Mouse (Mus musculus) G1E (cell line): ENCODE measurements around the gene Eva1b. TPM values are rescaled to one million over a fixed set of nuclear protein-coding genes. Genes with fewer than 3 reads are reported as not detected.
A peak's percentile ranks its signal among the peaks of the same experiment; 100 is the strongest.

Source experiments
- ATAC-seq: 2 replicates; pipeline ENCODE4 v1.8.0; 2016; ENCODE audit warnings: mild to moderate bottlenecking; ENCODE audit not compliant: insufficient number of reproducible peaks, poor library complexity, low FRiP score, severe bottlenecking; ENCODE audit errors: extremely low read depth
- DNase-seq: peaks from one replicate; pipeline ENCODE4 v3.0.0; 2012; ENCODE audit warnings: low spot score
- H3K27me3 ChIP-seq: 2 replicates; pipeline ENCODE4 v1.6.1; 2012; ENCODE audit warnings: mild to moderate bottlenecking, low read length, inconsistent platforms; ENCODE audit not compliant: insufficient read depth
- H3K36me3 ChIP-seq: replicated peaks from 2 replicates; pipeline ENCODE3; 2012; ENCODE audit warnings: mild to moderate bottlenecking, inconsistent platforms
- H3K4me1 ChIP-seq: 2 replicates; pipeline ENCODE4 v1.6.1; 2012; ENCODE audit warnings: low read depth, low read length, inconsistent platforms, mixed read lengths; ENCODE audit not compliant: insufficient read depth
- H3K4me3 ChIP-seq: 2 replicates; pipeline ENCODE4 v1.5.1; 2012; ENCODE audit warnings: low read depth, mild to moderate bottlenecking, inconsistent platforms, low read length, moderate library complexity, mixed read lengths
- H3K9me3 ChIP-seq: replicated peaks from 2 replicates; pipeline ENCODE4 v1.6.1; 2012; ENCODE audit warnings: inconsistent platforms
- CTCF ChIP-seq: IDR thresholded peaks from 2 replicates; pipeline ENCODE4 v1.5.1; 2012; ENCODE audit warnings: low read depth, low read length, inconsistent platforms, mixed read lengths
- GATA1 ChIP-seq: IDR thresholded peaks from 2 replicates; pipeline ENCODE4 v1.6.1; 2012; ENCODE audit warnings: borderline replicate concordance, low read length, inconsistent platforms, mixed read lengths
- GATA2 ChIP-seq: IDR thresholded peaks from 2 replicates; pipeline ENCODE4 v1.6.1; 2012; ENCODE audit warnings: low read depth, low read length, inconsistent platforms, borderline replicate concordance
- POLR2AphosphoS5 ChIP-seq: IDR thresholded peaks from 2 replicates; pipeline ENCODE4 v1.6.1; 2012; ENCODE audit warnings: low read depth, low read length, inconsistent platforms; ENCODE audit not compliant: insufficient replicate concordance
- TAL1 ChIP-seq: conservative IDR thresholded peaks from 2 replicates; pipeline ENCODE4 v1.6.1; 2012; ENCODE audit warnings: low read depth, low read length, inconsistent platforms, mixed read lengths
- polyA plus RNA-seq: library from polyadenylated mRNA; stranded (reverse); fragments of >175 nt; gene quantifications from 2 replicates; pipeline ENCODE4 v1.2.3, GENCODE M21; 2012
- total RNA-seq, 2 experiments: library from RNA; stranded (forward) in 1 of 2; stranded (reverse) in 1 of 2; fragments of 200-1000 nt in 1 of 2; fragments of >200 nt in 1 of 2; fragmentation: Nextera tagmentation in 1 of 2; gene quantifications; 2 replicates each; pipeline ENCODE4 v1.2.3; 2014 to 2017

The Eva1b gene
- total and polyA plus RNA-seq, 3 experiments = 0.44 to 1.9 TPM; not detected in 1

GRCm38 (mm10) chr4:126151701-126152440, 4.3 kb downstream of the Eva1b start:
- Histone ChIP-seq H3K27me3 (peaks cover 46% of the 10 kb centered on the region), H3K36me3 (no peaks in the 10 kb centered on the region), H3K4me1 (peaks cover 24% of the 10 kb centered on the region), H3K4me3 (no peak overlapping the region), H3K9me3 (no peaks in the 10 kb centered on the region)
- TF ChIP-seq TAL1 = no peak
- no peak for TF ChIP-seq CTCF
- no peak for TF ChIP-seq GATA1
- TF ChIP-seq POLR2AphosphoS5 = no peak
- no peak for TF ChIP-seq GATA2
- DNase-seq (no peak), ATAC-seq (no peak)

GRCm38 (mm10) chr4:126152864-126153263, 5.3 kb downstream of the Eva1b start:
- H3K4me1 ChIP-seq = peaks cover 24% of the 10 kb centered on the region
- H3K4me3 ChIP-seq = no peak overlapping the region
- peaks cover 38% of the 10 kb centered on the region for H3K27me3 ChIP-seq
- ATAC-seq = no peak
- no peak for DNase-seq
- TF ChIP-seq CTCF (no peak), TAL1 (no peak), POLR2AphosphoS5 (no peak), GATA2 (no peak), GATA1 (no peak)
- no peaks in the 10 kb centered on the region for H3K36me3 ChIP-seq
- no peaks in the 10 kb centered on the region for H3K9me3 ChIP-seq

- Histone ChIP-seq H3K4me1 (peaks cover 15% of the 10 kb centered on the region; the same call in 1 of the 2 replicates), H3K4me3 (no peak overlapping the region), H3K27me3 (peaks cover 25% of the 10 kb centered on the region), H3K9me3 (no peaks in the 10 kb centered on the region), H3K36me3 (no peaks in the 10 kb centered on the region)
- ATAC-seq (no peak), DNase-seq (no peak)
- TF ChIP-seq GATA1 = no peak
- TF ChIP-seq CTCF = no peak
- TF ChIP-seq POLR2AphosphoS5 = no peak
- TF ChIP-seq GATA2 = no peak
- no peak for TF ChIP-seq TAL1
Observed at GRCm38 (mm10) chr4:126155183-126155582, 7.6 kb downstream of the Eva1b start.

- no peaks in the 10 kb centered on the region for H3K36me3 ChIP-seq
- H3K27me3 ChIP-seq = peaks cover 22% of the 10 kb centered on the region
- no peak for ATAC-seq
- TF ChIP-seq CTCF (no peak), POLR2AphosphoS5 (no peak), GATA1 (no peak), TAL1 (no peak), GATA2 (no peak)
- peaks cover 18% of the 10 kb centered on the region for H3K4me1 ChIP-seq
- DNase-seq = no peak
- H3K9me3 ChIP-seq = no peaks in the 10 kb centered on the region
- H3K4me3 ChIP-seq = no peak overlapping the region
Observed at GRCm38 (mm10) chr4:126155869-126156268, 8.3 kb downstream of the Eva1b start.

- ATAC-seq (no peak), DNase-seq (no peak)
- TF ChIP-seq GATA2 (no peak), CTCF (peak; percentile 89)
- H3K27me3 ChIP-seq = peaks cover 15% of the 10 kb centered on the region; the same call in 1 of the 2 replicates
- H3K4me3 ChIP-seq = no peak overlapping the region
- H3K9me3 ChIP-seq = no peaks in the 10 kb centered on the region
- H3K36me3 ChIP-seq = no peaks in the 10 kb centered on the region
- peaks cover 20% of the 10 kb centered on the region for H3K4me1 ChIP-seq
Observed at GRCm38 (mm10) chr4:126156617-126157016, 9.1 kb downstream of the Eva1b start.

GRCm38 (mm10) chr4:126157562-126157961, 10.0 kb downstream of the Eva1b start:
- no peak; the same call in 1 of the 2 replicates for ATAC-seq
- no peaks in the 10 kb centered on the region for H3K9me3 ChIP-seq
- TF ChIP-seq CTCF (peak; percentile 40), POLR2AphosphoS5 (no peak)
- peaks cover 7% of the 10 kb centered on the region; the same call in 1 of the 2 replicates for H3K27me3 ChIP-seq
- H3K4me1 ChIP-seq = peaks cover 28% of the 10 kb centered on the region
- DNase-seq = peak; percentile 29
- H3K36me3 ChIP-seq = no peaks in the 10 kb centered on the region
- no peak overlapping the region for H3K4me3 ChIP-seq

GRCm38 (mm10) chr4:126159455-126159854, 11.9 kb downstream of the Eva1b start:
- Histone ChIP-seq H3K4me3 (no peak overlapping the region), H3K27me3 (no peaks in the 10 kb centered on the region; the same call in 1 of the 2 replicates), H3K4me1 (peaks cover 42% of the 10 kb centered on the region), H3K36me3 (peaks cover 9% of the 10 kb centered on the region), H3K9me3 (no peaks in the 10 kb centered on the region)
- ATAC-seq (no peak), DNase-seq (no peak)
- TF ChIP-seq CTCF = no peak
- TF ChIP-seq TAL1 = no peak
- TF ChIP-seq POLR2AphosphoS5 = no peak
- no peak for TF ChIP-seq GATA2
- no peak for TF ChIP-seq GATA1
